Mouse (Mus musculus) heart, embryonic 14.5 days (tissue): ENCODE data around the gene Misp. TPM values are rescaled to one million over a fixed set of nuclear protein-coding genes. Genes with fewer than 3 reads are reported as not detected.

Experiments used
- ATAC-seq: fragments of 200-750 bp; cut with Nextera tagmentation; 2 replicates; pipeline ENCODE4 v1.8.0; 2017; ENCODE audit warnings: low read depth, moderate TSS enrichment; ENCODE audit not compliant: insufficient number of reproducible peaks, insufficient read depth, low FRiP score
- H3K27ac ChIP-seq, 2 experiments: fragments of 200-500 bp in 1 of 2; fragments of 300-500 bp in 1 of 2; sonication (generic) in 1 of 2; replicated peaks in 1 of 2; 2 replicates each; pipeline ENCODE4 v1.5.1; 2012 to 2014; ENCODE audit warnings: low read depth in 2 of 2, low read length in 2 of 2, control low read depth in 1 of 2, mild to moderate bottlenecking in 1 of 2, mixed read lengths in 1 of 2; ENCODE audit not compliant: control insufficient read depth in 1 of 2, insufficient read depth in 1 of 2
- H3K27me3 ChIP-seq: fragments of 300-500 bp; sonication (generic); 2 replicates; pipeline ENCODE4 v1.6.1; 2014; ENCODE audit warnings: mild to moderate bottlenecking, low read length, control low read depth; ENCODE audit not compliant: control insufficient read depth, insufficient read depth
- H3K36me3 ChIP-seq: fragments of 300-500 bp; sonication (generic); 2 replicates; pipeline ENCODE4 v1.6.1; 2014; ENCODE audit warnings: mild to moderate bottlenecking, control low read depth, low read length, mixed read lengths; ENCODE audit not compliant: control insufficient read depth, insufficient read depth
- H3K4me1 ChIP-seq, 2 experiments: fragments of 200-500 bp in 1 of 2; fragments of 300-500 bp in 1 of 2; sonication (generic) in 1 of 2; 2 replicates each; pipeline ENCODE4 v1.6.1; 2012 to 2014; ENCODE audit warnings: low read length in 2 of 2, control low read depth in 1 of 2, mixed read lengths in 1 of 2; ENCODE audit not compliant: control insufficient read depth in 2 of 2, insufficient read depth in 2 of 2
- H3K4me2 ChIP-seq: fragments of 300-500 bp; sonication (generic); 2 replicates; pipeline ENCODE4 v1.6.1; 2014; ENCODE audit warnings: mild to moderate bottlenecking, low read length
- H3K4me3 ChIP-seq, 2 experiments: fragments of 200-500 bp in 1 of 2; fragments of 300-500 bp in 1 of 2; sonication (generic) in 1 of 2; 2 replicates each; pipeline ENCODE4 v1.5.1; 2012 to 2014; ENCODE audit warnings: low read length in 2 of 2, mild to moderate bottlenecking in 2 of 2, control low read depth in 1 of 2, low read depth in 1 of 2, moderate library complexity in 1 of 2; ENCODE audit not compliant: control insufficient read depth in 1 of 2, insufficient read depth in 1 of 2
- H3K9ac ChIP-seq: fragments of 300-500 bp; sonication (generic); 2 replicates; pipeline ENCODE4 v1.6.1; 2014; ENCODE audit warnings: mild to moderate bottlenecking, low read length
- H3K9me3 ChIP-seq: fragments of 300-500 bp; sonication (generic); 2 replicates; pipeline ENCODE4 v1.6.1; 2016; ENCODE audit warnings: low read length, control low read depth; ENCODE audit not compliant: control insufficient read depth
- WGBS: fragments of 180-500 bp; shearing (Covaris S2); extraction: QIAGEN DNeasy Blood & Tissue Kit; methylation state at CpG from one replicate; pipeline ENCODE4 v1.1.7; 2014; 5-methylcytosine and 5-hydroxymethylcytosine counted together
- polyA plus RNA-seq: library from polyadenylated mRNA; unstranded; fragments of >200 nt; fragmentation: Nextera tagmentation; extraction: Ambion mirVana; gene quantifications from 2 replicates; pipeline ENCODE4 v1.2.1, GENCODE M21; 2014

The Misp gene
- polyA plus RNA-seq, 1 experiment from 2014 or later = 0.61 TPM

- H3K27me3 ChIP-seq = no peaks in the 10 kb centered on the region
- H3K4me3 ChIP-seq = peak overlapping the region in 1 of 2 experiments; percentile 12; a peak in 2 of 4 replicates
- peaks cover 25 to 28% of the 10 kb centered on the region in 2 experiments for H3K4me1 ChIP-seq
- no peak for ATAC-seq
- H3K36me3 ChIP-seq = peaks cover 21% of the 10 kb centered on the region
- no peaks in the 10 kb centered on the region for H3K9me3 ChIP-seq
- peak overlapping the region; percentile 47 for H3K4me2 ChIP-seq
- WGBS = 69% methylated on average over 9 of the region's 9 CpGs
- peak overlapping the region; percentile 60; the same call in 1 of the 2 replicates for H3K9ac ChIP-seq
- H3K27ac ChIP-seq = peak overlapping the region; percentile 29 to 75
These were observed 14.5 kb upstream of the Misp start for GRCm38 (mm10) chr10:79806331-79806730.

DNA sequence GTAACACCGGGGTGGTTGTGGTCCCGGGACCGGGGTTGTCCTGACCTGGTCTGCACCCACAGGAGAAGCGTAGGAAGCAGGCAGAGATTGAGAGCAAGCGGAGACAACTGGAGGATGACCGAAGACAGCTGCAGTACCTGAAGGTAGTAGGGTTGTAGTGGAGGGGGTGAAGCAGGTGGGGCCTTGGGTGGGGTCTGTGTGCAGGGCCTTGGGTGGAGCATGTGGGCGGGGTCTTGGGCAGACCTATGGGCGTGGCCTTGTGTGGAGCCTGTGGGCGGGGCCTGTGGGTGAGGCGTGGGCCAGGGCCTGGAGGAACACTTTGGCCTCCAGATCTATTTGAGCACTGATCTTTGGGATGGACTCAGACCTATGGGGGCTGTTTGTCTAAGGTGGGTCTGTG lies 13.8 kb upstream of the Misp start:
- ATAC-seq = peak; percentile 8; the same call in 1 of the 2 replicates
- Histone ChIP-seq H3K27me3 (no peaks in the 10 kb centered on the region), H3K27ac (peak overlapping the region; percentile 46 to 75), H3K4me3 (peak overlapping the region; percentile 0 to 10; a peak in 2 of 4 replicates), H3K9ac (peak overlapping the region; percentile 60; the same call in 1 of the 2 replicates), H3K36me3 (peaks cover 24% of the 10 kb centered on the region), H3K4me2 (peak overlapping the region; percentile 47), H3K4me1 (peaks cover 22 to 24% of the 10 kb centered on the region in 2 experiments), H3K9me3 (no peaks in the 10 kb centered on the region)
- WGBS = 72% methylated on average over 10 of the region's 10 CpGs

GRCm38 (mm10) chr10:79807826-79808225 lies 13.0 kb upstream of the Misp start:
- Histone ChIP-seq H3K27ac (peak overlapping the region; percentile 69 to 75), H3K4me1 (peaks cover 14 to 15% of the 10 kb centered on the region in 2 experiments), H3K36me3 (peaks cover 30% of the 10 kb centered on the region), H3K9me3 (no peaks in the 10 kb centered on the region), H3K4me3 (peak overlapping the region in 1 of 2 experiments; percentile 20; a peak in 2 of 4 replicates), H3K9ac (0 out of 2 replicates have a peak overlapping the region, but pooled peaks have one; percentile 2), H3K27me3 (no peaks in the 10 kb centered on the region), H3K4me2 (peak overlapping the region; percentile 47)
- 0 out of 2 replicates have a peak, but pooled peaks have one; percentile 8 for ATAC-seq
- WGBS = 67% methylated on average over 11 of the region's 11 CpGs

DNA sequence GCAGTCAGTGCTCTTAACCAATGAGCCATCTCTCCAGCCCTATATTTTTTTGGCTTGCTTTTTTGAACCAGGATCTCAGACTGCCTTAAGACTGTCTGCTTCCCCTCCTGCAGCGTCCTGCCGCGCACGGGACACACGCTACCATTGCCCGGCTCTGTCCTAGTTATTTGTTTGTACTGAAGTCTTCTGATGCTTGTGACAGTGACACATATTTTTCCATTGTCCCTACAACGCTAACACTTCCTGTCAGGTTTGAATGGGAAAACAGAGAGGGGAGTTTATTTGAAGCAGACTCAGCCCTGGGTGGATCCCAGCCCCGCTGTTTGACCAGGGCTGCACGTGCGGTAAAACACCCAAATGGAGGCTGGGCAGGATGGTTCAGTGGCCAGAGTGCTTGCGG lies 12.1 kb upstream of the Misp start:
- 64% methylated on average over 11 of the region's 11 CpGs for WGBS
- H3K27ac ChIP-seq = peak overlapping the region; percentile 69 to 75; a peak in 2 of 4 replicates
- H3K9ac ChIP-seq = no peak overlapping the region; the same call in 1 of the 2 replicates
- H3K9me3 ChIP-seq = no peaks in the 10 kb centered on the region
- peaks cover 6 to 7% of the 10 kb centered on the region in 2 experiments; a peak in 3 of 4 replicates for H3K4me1 ChIP-seq
- peaks cover 32% of the 10 kb centered on the region for H3K36me3 ChIP-seq
- ATAC-seq = no peak
- H3K27me3 ChIP-seq = no peaks in the 10 kb centered on the region
- peak overlapping the region; percentile 28 for H3K4me2 ChIP-seq
- no peak overlapping the region; a peak in 1 of 4 replicates for H3K4me3 ChIP-seq

- 22% methylated on average over 15 of the region's 15 CpGs for WGBS
- H3K36me3 ChIP-seq = peaks cover 50% of the 10 kb centered on the region
- no peak overlapping the region for H3K4me3 ChIP-seq
- H3K27me3 ChIP-seq = no peaks in the 10 kb centered on the region
- no peak; the same call in 1 of the 2 replicates for ATAC-seq
- no peak overlapping the region for H3K9ac ChIP-seq
- no peaks in the 10 kb centered on the region for H3K4me1 ChIP-seq
- no peak overlapping the region for H3K27ac ChIP-seq
- H3K4me2 ChIP-seq = no peak overlapping the region
- no peaks in the 10 kb centered on the region for H3K9me3 ChIP-seq
These were observed 8.8 kb upstream of the Misp start for GRCm38 (mm10) chr10:79811736-79812637.

DNA sequence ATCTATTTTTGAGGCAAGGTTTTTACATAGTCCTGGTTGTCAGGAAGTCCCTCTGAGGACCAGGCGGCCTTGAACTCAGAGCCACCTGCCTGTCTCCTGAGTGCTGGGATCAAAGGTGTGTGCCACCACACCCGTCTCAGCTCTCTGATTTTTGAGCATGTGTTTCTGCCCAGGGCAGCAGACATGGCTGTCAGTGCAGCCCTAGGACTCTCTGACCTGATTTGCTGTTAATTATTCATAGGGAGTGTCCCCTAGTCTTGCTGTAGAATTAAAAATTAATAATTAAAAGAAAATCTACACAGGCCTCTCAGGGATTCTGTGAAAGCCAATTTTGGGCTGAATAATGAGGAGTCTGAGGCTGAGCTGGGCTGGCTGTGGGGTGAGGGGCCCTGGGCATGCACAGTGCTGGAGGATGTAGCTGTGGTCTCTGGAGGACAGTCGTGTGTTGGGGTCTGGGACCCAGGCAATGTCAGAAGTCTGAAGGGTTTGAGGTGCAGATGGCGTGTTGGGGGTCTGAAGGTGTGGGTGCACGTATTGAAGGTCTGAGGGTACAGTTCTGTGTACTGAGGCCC lies 6.4 kb upstream of the Misp start:
- no peak overlapping the region for H3K4me2 ChIP-seq
- no peak overlapping the region for H3K27ac ChIP-seq
- no peak overlapping the region for H3K9ac ChIP-seq
- H3K4me1 ChIP-seq = no peaks in the 10 kb centered on the region
- peaks cover 45% of the 10 kb centered on the region for H3K36me3 ChIP-seq
- 77% methylated on average over 5 of the region's 5 CpGs for WGBS
- H3K9me3 ChIP-seq = no peaks in the 10 kb centered on the region
- no peaks in the 10 kb centered on the region for H3K27me3 ChIP-seq
- H3K4me3 ChIP-seq = no peak overlapping the region
- ATAC-seq = no peak

GRCm38 (mm10) chr10:79815671-79816494 lies 4.9 kb upstream of the Misp start:
- Histone ChIP-seq H3K4me2 (no peak overlapping the region), H3K27me3 (no peaks in the 10 kb centered on the region), H3K4me1 (no peaks in the 10 kb centered on the region), H3K9ac (no peak overlapping the region), H3K9me3 (no peaks in the 10 kb centered on the region), H3K36me3 (peaks cover 48% of the 10 kb centered on the region), H3K27ac (no peak overlapping the region), H3K4me3 (no peak overlapping the region)
- ATAC-seq = no peak
- 82% methylated on average over 12 of the region's 12 CpGs for WGBS
